Mouse (Mus musculus): Measurements from ENCODE around the gene Defb29.

Gene Defb29

DNA sequence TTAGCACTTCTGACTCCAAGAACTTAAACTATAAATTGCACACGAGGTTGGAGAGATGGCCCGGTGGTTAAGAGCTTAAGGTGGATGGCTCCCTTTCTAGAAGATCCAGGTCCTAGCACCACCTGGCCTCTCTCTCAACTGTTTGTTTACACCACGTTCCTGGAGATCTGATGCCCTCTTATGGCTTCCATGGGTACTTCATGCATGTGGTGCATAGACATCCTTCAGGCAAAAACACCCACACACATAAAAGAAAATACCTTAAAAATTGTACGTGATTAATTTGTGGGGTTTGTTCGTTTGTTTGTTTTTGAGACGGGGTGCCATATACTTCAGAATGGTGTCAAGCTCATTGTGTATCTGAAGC, 39.1 kb downstream of the Defb29 start:
- no peak for DNase-seq (ENCODE audit: low spot score)

DNA sequence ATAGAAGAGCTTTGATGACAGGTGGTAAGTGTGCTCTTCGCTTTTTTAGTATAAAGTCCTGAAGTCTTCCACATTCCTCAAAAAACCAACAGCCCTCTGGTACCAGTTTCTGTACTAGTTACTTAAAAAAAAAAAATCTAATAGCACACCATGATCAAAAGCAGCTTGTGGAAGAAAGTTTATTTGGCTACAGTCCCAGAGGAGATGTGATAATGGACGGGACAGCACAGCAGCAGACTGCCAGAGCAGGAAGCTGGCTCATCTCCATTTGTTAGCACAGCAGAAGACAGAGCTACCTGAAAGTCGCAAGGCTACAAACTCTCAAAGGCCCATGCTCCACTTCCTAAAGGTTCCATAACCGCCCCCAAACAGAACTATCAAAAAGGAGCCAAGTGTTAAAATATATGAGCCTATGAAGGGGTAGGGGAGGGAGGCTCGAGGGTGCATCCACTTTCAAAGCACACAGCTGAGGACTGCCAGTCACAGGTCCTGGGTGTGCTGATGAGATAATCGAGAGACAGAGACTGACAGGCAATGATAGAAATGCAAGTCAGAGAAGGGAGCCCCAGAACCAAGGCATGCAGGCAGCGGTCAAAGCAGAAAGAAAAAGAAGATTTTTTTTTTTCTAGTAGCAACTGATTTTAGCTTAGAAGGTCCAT, 39.6 kb downstream of the Defb29 start:
- no peak for DNase-seq (ENCODE audit: low spot score)

- DNase-seq (ENCODE audit: low spot score): no peak
These were observed 41.9 kb downstream of the Defb29 start for GRCm38 (mm10) chr2:152498020-152498419.

- no peak for DNase-seq (ENCODE audit: low spot score)
These were observed 46.7 kb downstream of the Defb29 start for GRCm38 (mm10) chr2:152493151-152493550.

DNA sequence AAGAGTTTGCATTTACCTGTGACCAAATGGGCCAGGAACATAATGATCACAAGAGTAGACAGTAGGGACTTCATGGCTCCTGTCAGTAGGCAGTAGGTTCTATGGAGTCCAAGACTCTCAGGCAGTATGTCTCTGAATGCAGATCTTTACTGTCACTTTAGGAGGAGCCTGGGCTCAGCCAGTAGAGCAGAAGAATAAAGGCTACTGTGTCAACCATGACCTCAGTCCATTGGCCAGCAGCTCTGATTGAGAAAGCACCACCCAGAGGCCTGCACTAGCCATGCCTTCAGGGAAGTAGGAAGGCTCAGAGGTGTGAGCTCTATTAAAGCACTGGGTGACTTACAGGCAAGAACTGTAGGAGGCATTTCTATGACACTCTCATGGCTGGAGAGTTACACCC, 49.9 kb downstream of the Defb29 start, which contains the start of gene Defb22:
TSS of gene Defb22 (minus strand) at position 101 of the 400 bp plus-strand sequence.
- no peak for DNase-seq (ENCODE audit: low spot score)
